Mouse (Mus musculus) brain, embryonic 14.5 days (tissue): Measurements from ENCODE around the gene Ppfia3.

Source experiments
- CTCF ChIP-seq: fragments of 200-500 bp; IDR thresholded peaks from 2 replicates; pipeline ENCODE4 v1.5.1; 2012; ENCODE audit warnings: inconsistent platforms, mild to moderate bottlenecking, moderate library complexity, borderline replicate concordance; ENCODE audit not compliant: insufficient read depth, insufficient read length; ENCODE audit errors: extremely low read depth
- POLR2A ChIP-seq: fragments of 200-500 bp; IDR thresholded peaks from 2 replicates; pipeline ENCODE4 v1.6.1; 2012; ENCODE audit warnings: mild to moderate bottlenecking, inconsistent platforms, borderline replicate concordance; ENCODE audit not compliant: poor library complexity, insufficient read depth, insufficient read length, severe bottlenecking; ENCODE audit errors: extremely low read depth

- no peak for TF ChIP-seq CTCF
- no peak for TF ChIP-seq POLR2A
These were observed 58.1 kb downstream of the Ppfia3 start for GRCm38 (mm10) chr7:45308551-45309240.
